8 mouse cellular contexts compared by ENCODE assay signal in genomic region chr14:79661005-79661917, GRCm38 (mm10). TPM values are rescaled to one million over a fixed set of nuclear protein-coding genes. Genes with fewer than 3 reads are reported as not detected.
DNase-seq lines count a peak whose midpoint lies in the region; ATAC-seq lines count a peak whose summit lies in the region.

No protein-coding gene starts in this region.

- DNase-seq in T-cell, adult 2 months (ENCODE audit: low spot score) = peak; percentile 64
- peak; percentile 23 for DNase-seq in cerebellum, adult 8-10 months
- peak; percentile 67 for DNase-seq in hindbrain, embryonic 11.5 days (ENCODE audit: low spot score)
- DNase-seq in layer of hippocampus, postnatal 36 days = peak; percentile 42 to 45
- peak; percentile 50 for DNase-seq in right cerebral cortex, postnatal 4 days
- peak; percentile 36 to 65 for DNase-seq in urinary bladder, postnatal 4 days (ENCODE audit: low spot score in 2 of 2)

- H3K4me2 ChIP-seq in hindbrain, embryonic 11.5 days (replicated peaks; ENCODE audit: low read depth, low read length) = peak overlapping the region; percentile 46

- peak overlapping the region; percentile 12; the same call in 1 of the 2 replicates for H3K4me3 ChIP-seq in hindbrain, embryonic 11.5 days (ENCODE audit: low read depth, low read length)

- 21% methylated on average over 33 of the region's 33 CpGs for WGBS in hindbrain, embryonic 11.5 days

- H3K36me3 ChIP-seq in hindbrain, embryonic 11.5 days (ENCODE audit: control insufficient read depth, insufficient read depth, low read length) = no peaks in the 10 kb centered on the region

- ATAC-seq in frontal cortex, adult (ENCODE audit: low TSS enrichment) = peak; percentile 56
- peak; percentile 75 for ATAC-seq in hindbrain, embryonic 11.5 days (ENCODE audit: low FRiP score)
- peak; percentile 98 for ATAC-seq in megakaryocyte-erythroid progenitor cell, adult 5-6 weeks (replicated peaks; ENCODE audit: low FRiP score, low TSS enrichment, poor library complexity, severe bottlenecking)

- no peak overlapping the region for H3K27ac ChIP-seq in hindbrain, embryonic 11.5 days (ENCODE audit: low read depth, low read length)

- no peaks in the 10 kb centered on the region for H3K27me3 ChIP-seq in hindbrain, embryonic 11.5 days (ENCODE audit: control insufficient read depth, insufficient read depth, low read length)

- peak overlapping the region; percentile 23; the same call in 1 of the 2 replicates for H3K9ac ChIP-seq in hindbrain, embryonic 11.5 days (ENCODE audit: low read depth, low read length)

- H3K4me1 ChIP-seq in hindbrain, embryonic 11.5 days (replicated peaks; ENCODE audit: control insufficient read depth, insufficient read depth, low read length) = 0 out of 2 replicates have a peak, but pooled peaks cover 4% of the 10 kb centered on the region

- H3K9me3 ChIP-seq in hindbrain, embryonic 11.5 days (ENCODE audit: control insufficient read depth, low read length) = no peaks in the 10 kb centered on the region

RNA-seq across cellular contexts. Expression of gene Cnmd, which starts 0.7 kb away (rescaled TPM):
- polyA plus RNA-seq in hindbrain, embryonic 11.5 days (2014; fragmentation: Nextera tagmentation; extraction: Ambion mirVana) = 20.0 and 20.9 TPM in 2 replicates
- total RNA-seq in layer of hippocampus, postnatal 36 days (2021) = 1 to 10 TPM; 1.3 to 1.5 TPM
- total RNA-seq in megakaryocyte-erythroid progenitor cell, adult 5-6 weeks (2014; fragmentation: Nextera tagmentation) = not detected in 2 replicates
- not detected in 2 replicates for total RNA-seq in megakaryocyte-erythroid progenitor cell, adult 5-6 weeks (2017)
